ENCODE assay signal across 8 mouse cellular contexts in the genomic region with DNA sequence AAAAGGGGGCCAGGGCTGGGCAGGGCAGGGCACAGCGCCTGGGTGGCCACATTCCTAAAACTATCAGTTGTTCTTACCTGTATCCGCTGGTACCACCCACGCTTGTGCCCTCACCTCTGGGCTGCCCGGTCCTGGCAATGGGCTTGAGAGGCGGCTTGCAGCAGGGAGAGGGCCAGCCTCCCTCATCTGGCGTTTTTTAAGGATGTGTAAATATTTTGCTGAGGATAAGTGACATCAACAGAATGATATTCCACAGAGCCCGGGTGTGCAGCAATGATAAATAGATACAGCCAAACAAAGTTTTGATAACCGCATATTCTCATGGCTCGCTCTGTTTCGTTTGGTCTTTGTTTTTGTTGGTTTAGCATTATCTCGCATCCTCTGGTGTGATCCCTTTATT. TPM values are rescaled to one million over a fixed set of nuclear protein-coding genes. Genes with fewer than 3 reads are reported as not detected.
A peak's percentile ranks its signal among the peaks of the same experiment; 100 is the strongest.
DNase-seq lines count a peak whose midpoint lies in the region; ATAC-seq and TF ChIP-seq lines count a peak whose summit lies in the region.
"Had no signal": no experiment of that assay in that cellular context is flagged by ENCODE, and none has a peak within 500 bp of the region (broad histone marks: within the 10 kb centered on the region; RNA-seq: fewer than 3 reads in every experiment).

No protein-coding gene starts in this region.

- H3K4me2 ChIP-seq in heart, postnatal 0 days (ENCODE audit: low read depth, low read length), result peak overlapping the region; percentile 90
- peak overlapping the region; percentile 88 for H3K4me2 ChIP-seq in limb, embryonic 15.5 days
- H3K4me2 ChIP-seq in stomach, embryonic 14.5 days (replicated peaks; ENCODE audit: low read depth, low read length), result peak overlapping the region; percentile 68

- no peaks in the 10 kb centered on the region for H3K9me3 ChIP-seq in heart, postnatal 0 days (replicated peaks; ENCODE audit: control insufficient read depth, low read length)
- no peaks in the 10 kb centered on the region for H3K9me3 ChIP-seq in limb, embryonic 15.5 days
- H3K9me3 ChIP-seq in stomach, embryonic 14.5 days (ENCODE audit: control insufficient read depth, low read depth, low read length), result no peaks in the 10 kb centered on the region

- no peak for TF ChIP-seq EP300 in heart, postnatal 0 days (IDR thresholded peaks at IDR 0.05; ENCODE audit: low read depth)

- H3K27me3 ChIP-seq in heart, postnatal 0 days (ENCODE audit: control insufficient read depth, insufficient read depth, low read length), result 0 out of 2 replicates have a peak, but pooled peaks cover 11% of the 10 kb centered on the region
- peaks cover 73% of the 10 kb centered on the region for H3K27me3 ChIP-seq in limb, embryonic 15.5 days
- H3K27me3 ChIP-seq in stomach, embryonic 14.5 days (ENCODE audit: control insufficient read depth, insufficient read depth, low read length), result no peaks in the 10 kb centered on the region

- 31% methylated on average over 11 of the region's 11 CpGs for WGBS in heart, postnatal 0 days
- WGBS in limb, embryonic 15.5 days, result 35% methylated on average over 11 of the region's 11 CpGs
- WGBS in stomach, embryonic 14.5 days, result 30% methylated on average over 11 of the region's 11 CpGs

- H3K9ac ChIP-seq in heart, postnatal 0 days (replicated peaks; ENCODE audit: low read depth, low read length), result no peak overlapping the region
- no peak overlapping the region for H3K9ac ChIP-seq in limb, embryonic 15.5 days
- H3K9ac ChIP-seq in stomach, embryonic 14.5 days (replicated peaks; ENCODE audit: low read depth, low read length), result 0 out of 2 replicates have a peak overlapping the region, but pooled peaks have one; percentile 36

- no peak for ATAC-seq in heart, postnatal 0 days (ENCODE audit: insufficient read depth, low read depth)
- no peak for ATAC-seq in limb, embryonic 15.5 days (ENCODE audit: insufficient number of reproducible peaks, low FRiP score, low TSS enrichment, low read depth)
- ATAC-seq in stomach, embryonic 14.5 days (ENCODE audit: insufficient number of reproducible peaks, insufficient read depth, low FRiP score, low read depth), result no peak

- no peak for DNase-seq in left cerebral cortex, adult 2 months (ENCODE audit: extremely low spot score in 1 of 2, low spot score in 2 of 2)
- DNase-seq in left cerebral cortex, adult 11 months (ENCODE audit: low spot score), result no peak
- DNase-seq in heart, postnatal 0 days (ENCODE audit: low spot score), result no peak
- no peak for DNase-seq in layer of hippocampus, adult 8-10 months (ENCODE audit: low spot score in 2 of 2)
- DNase-seq in gastrocnemius, postnatal 36 days, result no peak
- DNase-seq: right cerebral cortex, postnatal 14 days had no signal

- intact Hi-C loops in left cerebral cortex, adult 2 months (cut with DNase I), result loop anchor here (5.0 to 10.0 kb wide), 2 partner anchors 86 to 314 kb away; no protein-coding TSS in a partner anchor
- intact Hi-C loops in gastrocnemius, postnatal 36 days (cut with DNase I), result loop anchor here (5.0 kb wide), 1 partner anchor 64 kb away; no protein-coding TSS in a partner anchor

- no peaks in the 10 kb centered on the region for H3K4me1 ChIP-seq in heart, postnatal 0 days (ENCODE audit: control insufficient read depth, insufficient read depth)
- H3K4me1 ChIP-seq in limb, embryonic 15.5 days, result no peaks in the 10 kb centered on the region
- no peaks in the 10 kb centered on the region for H3K4me1 ChIP-seq in stomach, embryonic 14.5 days (ENCODE audit: control insufficient read depth, insufficient read depth, low read length)

- peak overlapping the region; percentile 78; the same call in 1 of the 2 replicates for H3K27ac ChIP-seq in left cerebral cortex, adult 2 months
- H3K27ac ChIP-seq in heart, postnatal 0 days (ENCODE audit: low read depth), result no peak overlapping the region
- no peak overlapping the region for H3K27ac ChIP-seq in limb, embryonic 15.5 days
- H3K27ac ChIP-seq in stomach, embryonic 14.5 days (ENCODE audit: low read length), result no peak overlapping the region; the same call in 1 of the 2 replicates

- TF ChIP-seq CTCF in left cerebral cortex, adult 2 months (IDR thresholded peaks at IDR 0.05), result no peak
- no peak for TF ChIP-seq CTCF in heart, postnatal 0 days (IDR thresholded peaks at IDR 0.05; ENCODE audit: low read depth)

- peak overlapping the region; percentile 59 for H3K4me3 ChIP-seq in left cerebral cortex, adult 2 months
- H3K4me3 ChIP-seq in heart, postnatal 0 days (ENCODE audit: low read depth, low read length), result peak overlapping the region; percentile 61
- H3K4me3 ChIP-seq in limb, embryonic 15.5 days, result peak overlapping the region; percentile 49
- H3K4me3 ChIP-seq in stomach, embryonic 14.5 days (ENCODE audit: low read depth, low read length), result peak overlapping the region; percentile 52

- H3K36me3 ChIP-seq in heart, postnatal 0 days (replicated peaks; ENCODE audit: control insufficient read depth, insufficient read depth, low read length), result no peaks in the 10 kb centered on the region
- no peaks in the 10 kb centered on the region for H3K36me3 ChIP-seq in limb, embryonic 15.5 days
- no peaks in the 10 kb centered on the region for H3K36me3 ChIP-seq in stomach, embryonic 14.5 days (ENCODE audit: control insufficient read depth, insufficient read depth, low read length)

RNA-seq across cellular contexts. Expression of gene Rai2, which starts 1.7 kb away (rescaled TPM):
- total RNA-seq in left cerebral cortex, adult 2 months (2021), result 10 to 100 TPM; 15.3 to 18.0 TPM
- 0.46 and 3.8 TPM in 2 replicates for total RNA-seq in heart, postnatal 0 days (2014; rRNA removed; ENCODE audit: low replicate concordance)
- polyA plus RNA-seq in heart, postnatal 0 days (2015; fragmentation: Nextera tagmentation; extraction: Ambion mirVana), result 2.2 and 2.9 TPM in 2 replicates
- 4.5 and 8.3 TPM in 2 replicates for polyA plus RNA-seq in limb, embryonic 15.5 days (2015; fragmentation: Nextera tagmentation; extraction: Ambion mirVana)
- polyA plus RNA-seq in stomach, embryonic 14.5 days (2014; fragmentation: Nextera tagmentation; extraction: Ambion mirVana), result 11.9 and 14.4 TPM in 2 replicates
- 10 to 100 TPM in 2 of 4 experiments, 1 to 10 TPM in 2; 8.6 to 14.0 (median 9.7) TPM for total RNA-seq in layer of hippocampus, adult 8-10 months (2022)
- total RNA-seq in gastrocnemius, postnatal 36 days (2021), result 10 to 100 TPM; 18.6 to 25.5 TPM
